Mouse (Mus musculus) retina, adult 2 months (tissue): ENCODE measurements around the gene Lrrc42.

Experiments
- DNase-seq: peaks from one replicate; pipeline ENCODE4 v3.0.0-alpha.2; 2012; ENCODE audit warnings: low read depth, low spot score

Lrrc42 gene

GRCm38 (mm10) chr4:107249471-107249870 is 3.9 kb downstream of the Lrrc42 start:
- DNase-seq: no peak

GRCm38 (mm10) chr4:107248061-107248460 is 5.3 kb downstream of the Lrrc42 start:
- no peak for DNase-seq

- no peak for DNase-seq
Observed at GRCm38 (mm10) chr4:107247110-107247509, 6.2 kb downstream of the Lrrc42 start.

- DNase-seq: no peak
Observed at GRCm38 (mm10) chr4:107246040-107246439, 7.3 kb downstream of the Lrrc42 start.

- DNase-seq: no peak
Observed at GRCm38 (mm10) chr4:107245368-107245767, 8.0 kb downstream of the Lrrc42 start.

GRCm38 (mm10) chr4:107243365-107244333 is 9.7 kb downstream of the Lrrc42 start:
- DNase-seq: no peak

GRCm38 (mm10) chr4:107240196-107240595 is 13.1 kb downstream of the Lrrc42 start:
- no peak for DNase-seq

- DNase-seq: no peak
Observed at GRCm38 (mm10) chr4:107238253-107238652, 15.1 kb downstream of the Lrrc42 start.

GRCm38 (mm10) chr4:107232219-107232618 is 21.1 kb downstream of the Lrrc42 start:
- DNase-seq: no peak

- no peak for DNase-seq
Observed at GRCm38 (mm10) chr4:107226313-107226712, 27.0 kb downstream of the Lrrc42 start.

GRCm38 (mm10) chr4:107223225-107224204 is 29.8 kb downstream of the Lrrc42 start:
- no peak for DNase-seq

- DNase-seq: no peak
Observed at GRCm38 (mm10) chr4:107221524-107221923, 31.8 kb downstream of the Lrrc42 start.

GRCm38 (mm10) chr4:107217574-107217973 is 35.8 kb downstream of the Lrrc42 start:
- DNase-seq: no peak

- no peak for DNase-seq
Observed at GRCm38 (mm10) chr4:107213279-107214011, 39.9 kb downstream of the Lrrc42 start.

GRCm38 (mm10) chr4:107211936-107212335 is 41.4 kb downstream of the Lrrc42 start:
- DNase-seq: no peak

GRCm38 (mm10) chr4:107211465-107211864 is 41.9 kb downstream of the Lrrc42 start:
- DNase-seq: no peak

GRCm38 (mm10) chr4:107210483-107211097 is 42.7 kb downstream of the Lrrc42 start:
- DNase-seq: no peak

GRCm38 (mm10) chr4:107208880-107209279 is 44.5 kb downstream of the Lrrc42 start, which contains the start of gene Ldlrad1:
Gene Ldlrad1 (plus strand): TSS chr4:107209180.
- no peak for DNase-seq

GRCm38 (mm10) chr4:107207016-107207415 is 46.3 kb downstream of the Lrrc42 start:
- no peak for DNase-seq

GRCm38 (mm10) chr4:107203001-107203400 is 50.3 kb downstream of the Lrrc42 start:
- DNase-seq: no peak

- no peak for DNase-seq
Observed at GRCm38 (mm10) chr4:107201779-107202178, 51.6 kb downstream of the Lrrc42 start.
